Mouse (Mus musculus) myocyte (in vitro differentiated cells): Measurements from ENCODE around the gene Cyfip2.

ENCODE experiments used
- MAX ChIP-seq: IDR thresholded peaks from one replicate; pipeline ENCODE4 v1.6.1; 2011; ENCODE audit warnings: low read depth, mild to moderate bottlenecking, control low read depth
- POLR2A ChIP-seq: IDR thresholded peaks from one replicate; pipeline ENCODE4 v1.6.1; 2011; ENCODE audit warnings: low read depth, mild to moderate bottlenecking, control low read depth, moderate library complexity; ENCODE audit not compliant: insufficient read length
- POLR2AphosphoS2 ChIP-seq: IDR thresholded peaks from one replicate; pipeline ENCODE4 v1.6.1; 2011; ENCODE audit warnings: low read depth, control low read depth; ENCODE audit not compliant: insufficient read length
- SRF ChIP-seq: IDR thresholded peaks from one replicate; pipeline ENCODE4 v1.6.1; 2011; ENCODE audit warnings: low read depth; ENCODE audit not compliant: control insufficient read depth, insufficient read length
- TCF12 ChIP-seq: IDR thresholded peaks from one replicate; pipeline ENCODE4 v1.6.1; 2011; ENCODE audit warnings: mild to moderate bottlenecking, control low read depth; ENCODE audit not compliant: poor library complexity, insufficient read depth, severe bottlenecking
- TCF3 ChIP-seq: IDR thresholded peaks from one replicate; pipeline ENCODE4 v1.6.1; 2011; ENCODE audit warnings: low read depth, control low read depth; ENCODE audit not compliant: insufficient read length

- TF ChIP-seq TCF3 (no peak), TCF12 (no peak), MAX (no peak), POLR2A (no peak), SRF (no peak), POLR2AphosphoS2 (no peak)
These were observed 45.7 kb upstream of the Cyfip2 start for GRCm38 (mm10) chr11:46358369-46358768.
